8 mouse cellular contexts compared by ENCODE assay signal in the genomic region with DNA sequence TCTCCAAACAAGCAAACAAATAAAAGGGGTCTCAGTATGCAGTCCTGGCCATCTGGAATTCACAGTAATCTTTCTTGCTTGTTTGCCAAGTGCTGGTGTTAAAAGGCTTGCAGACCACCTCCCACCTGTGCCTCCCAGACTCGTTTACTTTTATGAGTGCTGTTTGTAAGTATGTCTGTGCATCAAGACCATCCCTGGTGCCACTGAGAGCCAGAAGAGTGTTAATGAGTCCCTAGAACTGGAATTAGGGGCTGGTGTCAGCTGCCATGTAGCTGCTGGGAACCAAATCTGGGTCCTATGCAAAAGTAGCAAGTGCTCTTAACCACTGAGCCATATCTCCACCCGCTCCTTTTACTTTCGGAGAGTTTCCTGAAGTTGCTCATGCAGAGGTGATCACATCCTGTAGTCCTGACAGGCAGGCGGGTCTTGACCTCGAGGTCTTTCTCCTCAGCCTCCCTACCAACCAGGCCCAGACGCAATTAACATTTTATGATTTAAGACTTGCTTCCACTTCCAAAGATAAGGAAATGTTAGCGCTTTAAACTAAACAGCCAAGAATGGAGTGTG. TPM values are rescaled to one million over a fixed set of nuclear protein-coding genes. Genes with fewer than 3 reads are reported as not detected.
DNase-seq lines count a peak whose midpoint lies in the region; ATAC-seq and TF ChIP-seq lines count a peak whose summit lies in the region.

No protein-coding gene starts in this region.

- peaks cover 7% of the 10 kb centered on the region; the same call in 1 of the 2 replicates for H3K36me3 ChIP-seq in lung, postnatal 0 days (ENCODE audit: insufficient read depth, low read length)
- H3K36me3 ChIP-seq in embryonic facial prominence, embryonic 14.5 days (ENCODE audit: control insufficient read depth, insufficient read depth, low read length) = peaks cover 55% of the 10 kb centered on the region
- H3K36me3 ChIP-seq in intestine, postnatal 0 days (ENCODE audit: control insufficient read depth, insufficient read depth) = peaks cover 43% of the 10 kb centered on the region
- peaks cover 60% of the 10 kb centered on the region for H3K36me3 ChIP-seq in neural tube, embryonic 15.5 days

- no peak for DNase-seq in lung, postnatal 0 days (ENCODE audit: low spot score)
- DNase-seq in lung, postnatal 10 days = no peak
- DNase-seq in embryonic facial prominence, embryonic 14.5 days (ENCODE audit: low spot score) = no peak
- no peak for DNase-seq in cerebellum, adult 8-10 months
- no peak for DNase-seq in left cerebral cortex, postnatal 10 days (ENCODE audit: extremely low spot score in 1 of 2, low spot score in 2 of 2)
- no peak for DNase-seq in adrenal gland, adult 8-10 months

- H3K4me2 ChIP-seq in lung, postnatal 0 days (replicated peaks; ENCODE audit: low read depth, low read length) = peak overlapping the region; percentile 88
- H3K4me2 ChIP-seq in embryonic facial prominence, embryonic 14.5 days (ENCODE audit: low read depth, low read length) = peak overlapping the region; percentile 85
- H3K4me2 ChIP-seq in intestine, postnatal 0 days (replicated peaks; ENCODE audit: low read depth) = peak overlapping the region; percentile 89
- peak overlapping the region; percentile 74 for H3K4me2 ChIP-seq in neural tube, embryonic 15.5 days

- H3K9me3 ChIP-seq in lung, postnatal 0 days (ENCODE audit: low read length) = no peaks in the 10 kb centered on the region
- H3K9me3 ChIP-seq in embryonic facial prominence, embryonic 14.5 days (ENCODE audit: control insufficient read depth, low read length) = no peaks in the 10 kb centered on the region
- no peaks in the 10 kb centered on the region for H3K9me3 ChIP-seq in intestine, postnatal 0 days (ENCODE audit: control insufficient read depth)
- no peaks in the 10 kb centered on the region for H3K9me3 ChIP-seq in neural tube, embryonic 15.5 days (replicated peaks)

- peak overlapping the region; percentile 63 for H3K9ac ChIP-seq in lung, postnatal 0 days (replicated peaks; ENCODE audit: low read depth)
- H3K9ac ChIP-seq in embryonic facial prominence, embryonic 14.5 days (ENCODE audit: low read depth, low read length) = peak overlapping the region; percentile 80
- peak overlapping the region; percentile 71 for H3K9ac ChIP-seq in intestine, postnatal 0 days (ENCODE audit: low read depth, low read length)
- peak overlapping the region; percentile 76 for H3K9ac ChIP-seq in neural tube, embryonic 15.5 days (replicated peaks)

- 6% methylated on average over 7 of the region's 7 CpGs for WGBS in lung, postnatal 0 days
- WGBS in embryonic facial prominence, embryonic 14.5 days = 18% methylated on average over 7 of the region's 7 CpGs
- 3% methylated on average over 7 of the region's 7 CpGs for WGBS in intestine, postnatal 0 days
- 8% methylated on average over 7 of the region's 7 CpGs for WGBS in neural tube, embryonic 15.5 days

- no peak for TF ChIP-seq CTCF in lung, postnatal 0 days (IDR thresholded peaks at IDR 0.05)
- TF ChIP-seq CTCF in intestine, postnatal 0 days (IDR thresholded peaks at IDR 0.05; ENCODE audit: low read depth) = no peak

- peaks cover 6% of the 10 kb centered on the region; the same call in 1 of the 2 replicates for H3K4me1 ChIP-seq in lung, postnatal 0 days (ENCODE audit: insufficient read depth, low read depth, low read length)
- H3K4me1 ChIP-seq in embryonic facial prominence, embryonic 14.5 days (ENCODE audit: control insufficient read depth, insufficient read depth, low read length) = peaks cover 11% of the 10 kb centered on the region
- H3K4me1 ChIP-seq in intestine, postnatal 0 days (replicated peaks; ENCODE audit: control insufficient read depth, insufficient read depth, low read length) = peaks cover 7% of the 10 kb centered on the region; the same call in 1 of the 2 replicates
- H3K4me1 ChIP-seq in neural tube, embryonic 15.5 days = peaks cover 29% of the 10 kb centered on the region

- peak overlapping the region; percentile 89 for H3K27ac ChIP-seq in lung, postnatal 0 days (ENCODE audit: low read length)
- peak overlapping the region; percentile 80 for H3K27ac ChIP-seq in embryonic facial prominence, embryonic 14.5 days (replicated peaks; ENCODE audit: low read depth, low read length)
- peak overlapping the region; percentile 84 for H3K27ac ChIP-seq in intestine, postnatal 0 days (ENCODE audit: low read depth, low read length)
- H3K27ac ChIP-seq in neural tube, embryonic 15.5 days (replicated peaks) = no peak overlapping the region

- intact Hi-C loops in left cerebral cortex, postnatal 10 days (cut with DNase I) = loop anchor here (5.0 to 10.0 kb wide), 2 partner anchors 260 to 457 kb away; a partner anchor contains a TSS

- ATAC-seq in lung, postnatal 0 days = no peak
- no peak for ATAC-seq in embryonic facial prominence, embryonic 14.5 days (ENCODE audit: low read depth)
- ATAC-seq in intestine, postnatal 0 days = peak; percentile 15; the same call in 1 of the 2 replicates
- no peak for ATAC-seq in neural tube, embryonic 15.5 days (ENCODE audit: low FRiP score)

- TF ChIP-seq EP300 in lung, postnatal 0 days (IDR thresholded peaks at IDR 0.05) = no peak

- H3K27me3 ChIP-seq in lung, postnatal 0 days (replicated peaks; ENCODE audit: insufficient read depth, low read length) = no peaks in the 10 kb centered on the region
- no peaks in the 10 kb centered on the region for H3K27me3 ChIP-seq in embryonic facial prominence, embryonic 14.5 days (replicated peaks; ENCODE audit: control insufficient read depth, insufficient read depth, low read length)
- H3K27me3 ChIP-seq in intestine, postnatal 0 days (replicated peaks; ENCODE audit: control insufficient read depth, insufficient read depth, low read length) = no peaks in the 10 kb centered on the region
- no peaks in the 10 kb centered on the region for H3K27me3 ChIP-seq in neural tube, embryonic 15.5 days (replicated peaks)

- peak overlapping the region; percentile 68 for H3K4me3 ChIP-seq in lung, postnatal 0 days (ENCODE audit: low read depth, low read length)
- H3K4me3 ChIP-seq in embryonic facial prominence, embryonic 14.5 days (ENCODE audit: low read depth, low read length) = peak overlapping the region; percentile 75
- peak overlapping the region; percentile 79 for H3K4me3 ChIP-seq in intestine, postnatal 0 days (ENCODE audit: low read depth, low read length)
- H3K4me3 ChIP-seq in neural tube, embryonic 15.5 days (replicated peaks) = peak overlapping the region; percentile 84

RNA-seq across cellular contexts. Expression of a gene that starts 0.8 kb away (rescaled TPM):
- 11.8 and 13.5 TPM in 2 replicates for polyA plus RNA-seq in lung, postnatal 0 days (2015; fragmentation: Nextera tagmentation; extraction: Ambion mirVana)
- polyA plus RNA-seq in embryonic facial prominence, embryonic 14.5 days (2014; fragmentation: Nextera tagmentation; extraction: Ambion mirVana) = 14.4 and 15.4 TPM in 2 replicates
- 11.7 and 12.8 TPM in 2 replicates for polyA plus RNA-seq in intestine, postnatal 0 days (2015; fragmentation: Nextera tagmentation; extraction: Ambion mirVana)
- 29.4 and 32.2 TPM in 2 replicates for polyA plus RNA-seq in neural tube, embryonic 15.5 days (2015; fragmentation: Nextera tagmentation; extraction: Ambion mirVana)
- total RNA-seq in left cerebral cortex, postnatal 10 days (2021) = 10 to 100 TPM; 30.9 to 32.0 TPM
- total RNA-seq in adrenal gland, adult 8-10 months (2022) = 10 to 100 TPM; 26.0 to 32.8 (median 28.9) TPM

RNA-seq across cellular contexts. Expression of a gene that starts 8.6 kb away (rescaled TPM):
- polyA plus RNA-seq in lung, postnatal 0 days (2015; fragmentation: Nextera tagmentation; extraction: Ambion mirVana) = 32.6 and 33.8 TPM in 2 replicates
- polyA plus RNA-seq in embryonic facial prominence, embryonic 14.5 days (2014; fragmentation: Nextera tagmentation; extraction: Ambion mirVana) = 30.6 and 36.3 TPM in 2 replicates
- 19.8 and 20.2 TPM in 2 replicates for polyA plus RNA-seq in intestine, postnatal 0 days (2015; fragmentation: Nextera tagmentation; extraction: Ambion mirVana)
- polyA plus RNA-seq in neural tube, embryonic 15.5 days (2015; fragmentation: Nextera tagmentation; extraction: Ambion mirVana) = 95.7 and 108 TPM in 2 replicates
- total RNA-seq in left cerebral cortex, postnatal 10 days (2021) = 10 to 100 TPM; 44.3 TPM
- 10 to 100 TPM; 51.6 to 73.6 (median 62.4) TPM for total RNA-seq in adrenal gland, adult 8-10 months (2022)

RNA-seq across cellular contexts. Expression of a gene that starts 8.6 kb away (rescaled TPM):
- 380 and 417 TPM in 2 replicates for polyA plus RNA-seq in lung, postnatal 0 days (2015; fragmentation: Nextera tagmentation; extraction: Ambion mirVana)
- polyA plus RNA-seq in embryonic facial prominence, embryonic 14.5 days (2014; fragmentation: Nextera tagmentation; extraction: Ambion mirVana) = 667 and 701 TPM in 2 replicates
- polyA plus RNA-seq in intestine, postnatal 0 days (2015; fragmentation: Nextera tagmentation; extraction: Ambion mirVana) = 407 and 410 TPM in 2 replicates
- polyA plus RNA-seq in neural tube, embryonic 15.5 days (2015; fragmentation: Nextera tagmentation; extraction: Ambion mirVana) = 385 and 446 TPM in 2 replicates
- total RNA-seq in left cerebral cortex, postnatal 10 days (2021) = 100 to 1,000 TPM; 311 to 325 TPM
- total RNA-seq in adrenal gland, adult 8-10 months (2022) = 100 to 1,000 TPM; 424 to 496 (median 462) TPM

RNA-seq across cellular contexts. Expression of a gene that starts 14.2 kb away (rescaled TPM):
- polyA plus RNA-seq in lung, postnatal 0 days (2015; fragmentation: Nextera tagmentation; extraction: Ambion mirVana) = 23.0 and 23.8 TPM in 2 replicates
- 31.2 and 34.3 TPM in 2 replicates for polyA plus RNA-seq in embryonic facial prominence, embryonic 14.5 days (2014; fragmentation: Nextera tagmentation; extraction: Ambion mirVana)
- polyA plus RNA-seq in intestine, postnatal 0 days (2015; fragmentation: Nextera tagmentation; extraction: Ambion mirVana) = 33.2 and 33.5 TPM in 2 replicates
- 56.6 and 58.4 TPM in 2 replicates for polyA plus RNA-seq in neural tube, embryonic 15.5 days (2015; fragmentation: Nextera tagmentation; extraction: Ambion mirVana)
- 10 to 100 TPM; 35.2 to 36.0 TPM for total RNA-seq in left cerebral cortex, postnatal 10 days (2021)
- 10 to 100 TPM; 43.1 to 55.8 (median 52.2) TPM for total RNA-seq in adrenal gland, adult 8-10 months (2022)

RNA-seq across cellular contexts. Expression of a gene that starts 14.4 kb away (rescaled TPM):
- polyA plus RNA-seq in lung, postnatal 0 days (2015; fragmentation: Nextera tagmentation; extraction: Ambion mirVana) = 59.6 and 59.7 TPM in 2 replicates
- polyA plus RNA-seq in embryonic facial prominence, embryonic 14.5 days (2014; fragmentation: Nextera tagmentation; extraction: Ambion mirVana) = 42.9 and 50.8 TPM in 2 replicates
- 59.8 and 65.3 TPM in 2 replicates for polyA plus RNA-seq in intestine, postnatal 0 days (2015; fragmentation: Nextera tagmentation; extraction: Ambion mirVana)
- polyA plus RNA-seq in neural tube, embryonic 15.5 days (2015; fragmentation: Nextera tagmentation; extraction: Ambion mirVana) = 89.2 and 97.5 TPM in 2 replicates
- 10 to 100 TPM; 90.8 to 97.8 TPM for total RNA-seq in left cerebral cortex, postnatal 10 days (2021)
- total RNA-seq in adrenal gland, adult 8-10 months (2022) = 100 to 1,000 TPM; 128 to 137 (median 135) TPM
